Mouse (Mus musculus) kidney, embryonic 16.5 days (tissue): Measurements from ENCODE around the gene Lca5. TPM values are rescaled to one million over a fixed set of nuclear protein-coding genes. Genes with fewer than 3 reads are reported as not detected.

ENCODE experiments used
- ATAC-seq: fragments of 200-750 bp; cut with Nextera tagmentation; 2 replicates; pipeline ENCODE4 v1.8.0; 2017; ENCODE audit warnings: moderate TSS enrichment; ENCODE audit not compliant: low FRiP score, low TSS enrichment
- H3K27ac ChIP-seq: fragments of 300-500 bp; sonication (generic); 2 replicates; pipeline ENCODE4 v1.5.1; 2014; ENCODE audit warnings: low read length
- H3K27me3 ChIP-seq: fragments of 300-500 bp; sonication (generic); 2 replicates; pipeline ENCODE4 v1.6.1; 2014; ENCODE audit warnings: low read length, control low read depth, mixed read lengths; ENCODE audit not compliant: insufficient read depth
- H3K36me3 ChIP-seq: fragments of 300-500 bp; sonication (generic); 2 replicates; pipeline ENCODE4 v1.6.1; 2014; ENCODE audit warnings: low read length, control low read depth, mixed read lengths; ENCODE audit not compliant: insufficient read depth
- H3K4me1 ChIP-seq: fragments of 300-500 bp; sonication (generic); 2 replicates; pipeline ENCODE4 v1.6.1; 2014; ENCODE audit warnings: low read length, control low read depth, mixed read lengths; ENCODE audit not compliant: insufficient read depth
- H3K4me2 ChIP-seq: fragments of 300-500 bp; sonication (generic); replicated peaks from 2 replicates; pipeline ENCODE4 v1.6.1; 2014; ENCODE audit warnings: low read depth, low read length
- H3K4me3 ChIP-seq: fragments of 300-500 bp; sonication (generic); 2 replicates; pipeline ENCODE4 v1.5.1; 2014; ENCODE audit warnings: mild to moderate bottlenecking, low read length
- H3K9ac ChIP-seq: fragments of 300-500 bp; sonication (generic); replicated peaks from 2 replicates; pipeline ENCODE4 v1.6.1; 2014; ENCODE audit warnings: low read length
- H3K9me3 ChIP-seq: fragments of 300-500 bp; sonication (generic); 2 replicates; pipeline ENCODE4 v1.6.1; 2016; ENCODE audit warnings: low read length, control low read depth
- WGBS: fragments of 180-500 bp; shearing (Covaris S2); extraction: QIAGEN DNeasy Blood & Tissue Kit; methylation state at CpG from one replicate; pipeline ENCODE4 v1.1.7; 2014; 5-methylcytosine and 5-hydroxymethylcytosine counted together
- polyA plus RNA-seq: library from polyadenylated mRNA; unstranded; fragments of >200 nt; fragmentation: Nextera tagmentation; extraction: Ambion mirVana; gene quantifications from 2 replicates; pipeline ENCODE4 v1.2.1, GENCODE M21; 2015

The Lca5 gene
- polyA plus RNA-seq, 1 experiment from 2014 or later, result 13.7 TPM

DNA sequence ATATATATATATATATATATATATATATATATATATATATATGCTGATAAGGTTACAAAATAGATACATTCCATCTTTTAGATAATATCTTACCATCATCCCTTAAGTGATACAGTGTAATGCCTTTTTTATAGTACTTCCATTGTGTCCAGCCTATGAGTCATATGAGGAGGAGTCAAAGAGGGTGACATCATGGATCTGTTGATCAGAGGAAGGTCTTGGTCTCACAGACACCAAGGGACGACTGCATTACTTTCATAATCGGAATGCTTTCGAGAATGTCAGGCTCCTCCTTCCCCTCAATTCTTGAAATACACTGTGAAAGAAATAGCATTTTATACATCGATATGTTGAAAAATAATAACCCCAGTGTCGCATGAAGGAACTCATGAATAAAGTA is 93.4 kb downstream of the Lca5 start:
- Histone ChIP-seq H3K4me1 (peaks cover 24% of the 10 kb centered on the region), H3K4me2 (no peak overlapping the region), H3K4me3 (no peak overlapping the region), H3K27me3 (no peaks in the 10 kb centered on the region), H3K9ac (no peak overlapping the region), H3K27ac (no peak overlapping the region), H3K36me3 (no peaks in the 10 kb centered on the region), H3K9me3 (no peaks in the 10 kb centered on the region)
- ATAC-seq, result no peak
- WGBS, result 86% methylated on average over 5 of the region's 5 CpGs

DNA sequence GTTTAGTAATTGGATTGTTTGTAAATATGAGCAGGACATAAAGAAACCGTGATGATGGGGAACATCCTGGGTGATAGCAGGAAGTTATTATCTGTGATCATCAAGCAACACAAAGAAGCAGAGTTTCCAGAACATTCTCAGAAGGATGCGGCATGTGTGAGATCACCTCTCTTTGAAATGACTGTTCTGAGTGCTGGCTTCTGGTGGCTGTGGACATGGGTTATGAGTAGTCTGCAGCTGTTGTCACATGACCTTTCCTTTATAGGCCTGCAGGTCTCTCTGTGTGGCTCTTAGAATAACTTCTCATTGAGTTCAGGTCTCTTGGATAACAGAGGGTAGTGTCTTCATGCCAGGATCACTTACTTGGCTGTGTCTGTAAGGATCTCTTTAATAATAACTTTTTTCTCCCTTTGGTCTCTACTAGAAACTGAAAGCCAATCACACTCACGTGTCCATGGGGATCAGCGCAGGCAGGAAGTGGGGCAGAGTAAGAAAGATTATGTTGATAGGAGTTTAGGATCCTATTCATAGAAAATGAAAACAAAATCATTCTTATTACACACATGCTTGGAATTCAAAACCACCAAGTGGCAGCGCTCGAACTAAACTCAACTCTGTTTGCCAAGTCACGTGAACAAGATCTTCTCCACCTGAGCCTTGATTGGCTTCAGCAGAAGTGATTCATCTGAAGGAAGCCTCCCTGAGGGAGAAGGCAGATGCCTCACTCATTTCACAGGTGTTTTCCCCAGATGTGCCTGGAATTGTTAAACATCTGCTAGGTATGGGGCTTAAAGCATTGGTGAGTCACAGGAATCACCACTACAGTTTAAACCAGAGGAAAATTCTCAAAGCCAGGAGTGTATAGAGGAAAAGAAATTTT is 98.2 kb downstream of the Lca5 start:
- Histone ChIP-seq H3K27me3 (no peaks in the 10 kb centered on the region), H3K36me3 (no peaks in the 10 kb centered on the region), H3K4me1 (no peaks in the 10 kb centered on the region), H3K9ac (no peak overlapping the region), H3K9me3 (no peaks in the 10 kb centered on the region), H3K4me2 (no peak overlapping the region), H3K4me3 (no peak overlapping the region), H3K27ac (no peak overlapping the region)
- ATAC-seq, result no peak
- whole genome bisulfite sequencing, result 80% methylated on average over 7 of the region's 7 CpGs

Other genes starting within 250 kb of the Lca5 start
- 19.0 and 22.2 TPM in 2 replicates for gene Sh3bgrl2, start 107.2 kb upstream of the Lca5 start, polyA plus RNA-seq